Comparison of ENCODE assay signal across 9 mouse cellular contexts in the genomic region with DNA sequence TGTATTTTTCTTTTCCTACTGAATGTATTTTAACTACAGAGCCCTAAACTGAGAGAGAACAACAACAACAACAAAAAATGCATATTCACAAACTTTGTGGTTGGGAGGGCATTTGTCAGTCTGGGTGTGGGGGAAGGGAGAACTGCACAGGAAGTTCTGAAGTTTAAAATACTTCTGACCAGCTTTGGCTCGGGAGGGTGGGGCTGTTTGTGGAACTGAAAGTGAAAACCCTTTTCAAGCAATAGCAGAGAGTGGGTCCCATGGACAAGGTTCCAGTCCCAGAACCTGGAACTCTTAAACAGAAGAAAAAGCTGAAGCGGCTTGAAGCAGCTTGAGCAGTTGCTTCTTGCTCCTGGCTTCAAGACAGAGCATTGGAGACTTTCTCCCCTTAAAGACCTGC. TPM values are rescaled to one million over a fixed set of nuclear protein-coding genes. Genes with fewer than 3 reads are reported as not detected.
DNase-seq lines count a peak whose midpoint lies in the region; ATAC-seq lines count a peak whose summit lies in the region.
"Had no signal": no experiment of that assay in that cellular context is flagged by ENCODE, and none has a peak within 500 bp of the region (broad histone marks: within the 10 kb centered on the region; RNA-seq: fewer than 3 reads in every experiment).

No protein-coding gene starts in this region.

- H3K27me3 ChIP-seq in hindbrain, embryonic 16.5 days (replicated peaks; ENCODE audit: control insufficient read depth, insufficient read depth, low read length), result no peaks in the 10 kb centered on the region
- H3K27me3 ChIP-seq in forebrain, embryonic 14.5 days (replicated peaks; ENCODE audit: control insufficient read depth, insufficient read depth, low read length), result no peaks in the 10 kb centered on the region
- H3K27me3 ChIP-seq: lung, embryonic 15.5 days had no signal

- no peak overlapping the region for H3K27ac ChIP-seq in hindbrain, embryonic 16.5 days (ENCODE audit: low read depth, low read length)
- H3K27ac ChIP-seq in forebrain, embryonic 14.5 days (ENCODE audit: low read depth, low read length), result no peak overlapping the region
- H3K27ac ChIP-seq: lung, embryonic 15.5 days had no signal

- H3K4me2 ChIP-seq in hindbrain, embryonic 16.5 days (ENCODE audit: low read length), result no peak overlapping the region
- no peak overlapping the region for H3K4me2 ChIP-seq in forebrain, embryonic 14.5 days (ENCODE audit: low read length)
- H3K4me2 ChIP-seq: lung, embryonic 15.5 days had no signal

- peaks cover 4% of the 10 kb centered on the region; the same call in 1 of the 2 replicates for H3K4me1 ChIP-seq in hindbrain, embryonic 16.5 days (ENCODE audit: control insufficient read depth, insufficient read depth, low read depth, low read length)
- H3K4me1 ChIP-seq in forebrain, embryonic 14.5 days (ENCODE audit: control insufficient read depth, insufficient read depth, low read length), result no peaks in the 10 kb centered on the region

- ATAC-seq in common myeloid progenitor, adult 5-6 weeks (replicated peaks; ENCODE audit: low read depth, poor library complexity, severe bottlenecking), result peak; percentile 71
- peak; percentile 47 for ATAC-seq in megakaryocyte progenitor cell, adult 5-6 weeks (replicated peaks; ENCODE audit: poor library complexity)
- no peak for ATAC-seq in hindbrain, embryonic 16.5 days
- ATAC-seq in forebrain, embryonic 14.5 days, result no peak

- no peaks in the 10 kb centered on the region for H3K9me3 ChIP-seq in hindbrain, embryonic 16.5 days (ENCODE audit: control insufficient read depth, low read length)
- H3K9me3 ChIP-seq in forebrain, embryonic 14.5 days (replicated peaks; ENCODE audit: control insufficient read depth, low read length), result no peaks in the 10 kb centered on the region
- H3K9me3 ChIP-seq: lung, embryonic 15.5 days had no signal

- DNase-seq in embryo, embryonic 11 days, result peak; percentile 7
- DNase-seq in embryo, embryonic 10.5 days (ENCODE audit: low spot score), result no peak
- DNase-seq in kidney, postnatal 14 days, result peak; percentile 65
- DNase-seq in forebrain, embryonic 14.5 days (ENCODE audit: low spot score), result no peak
- DNase-seq in right cerebral cortex, postnatal 36 days (ENCODE audit: low spot score in 2 of 2), result no peak

- WGBS in hindbrain, embryonic 16.5 days, result 88% methylated on average over 2 of the region's 2 CpGs
- WGBS in forebrain, embryonic 14.5 days, result 79% methylated on average over 2 of the region's 2 CpGs

- H3K36me3 ChIP-seq in hindbrain, embryonic 16.5 days (ENCODE audit: control insufficient read depth, insufficient read depth, low read length), result peaks cover 17% of the 10 kb centered on the region
- H3K36me3 ChIP-seq in forebrain, embryonic 14.5 days (ENCODE audit: control insufficient read depth, insufficient read depth, low read length), result peaks cover 44% of the 10 kb centered on the region

- H3K4me3 ChIP-seq in hindbrain, embryonic 16.5 days (ENCODE audit: low read length), result no peak overlapping the region
- no peak overlapping the region for H3K4me3 ChIP-seq in forebrain, embryonic 14.5 days (ENCODE audit: low read depth, low read length)
- H3K4me3 ChIP-seq: lung, embryonic 15.5 days had no signal

- no peak overlapping the region for H3K9ac ChIP-seq in hindbrain, embryonic 16.5 days (ENCODE audit: low read depth, low read length)
- H3K9ac ChIP-seq in forebrain, embryonic 14.5 days (ENCODE audit: low read length), result no peak overlapping the region
- H3K9ac ChIP-seq: lung, embryonic 15.5 days had no signal

RNA-seq across cellular contexts. Expression of gene Phlpp2, which starts 4.9 kb away (rescaled TPM):
- 6.0 and 10.7 TPM in 2 replicates for total RNA-seq in common myeloid progenitor, adult 5-6 weeks (2017)
- total RNA-seq in megakaryocyte progenitor cell, adult 5-6 weeks (2015), result 8.6 and 8.7 TPM in 2 replicates
- total RNA-seq in megakaryocyte progenitor cell, adult 5-6 weeks (2017), result 8.0 and 8.6 TPM in 2 replicates
- 4.1 and 4.5 TPM in 2 replicates for polyA plus RNA-seq in hindbrain, embryonic 16.5 days (2015; fragmentation: Nextera tagmentation; extraction: Ambion mirVana)
- 3.7 and 5.0 TPM in 2 replicates for polyA plus RNA-seq in forebrain, embryonic 14.5 days (2014; fragmentation: Nextera tagmentation; extraction: Ambion mirVana)

Comparison
In these comparisons a context has a peak if more than half of its experiments do, and no peak if none do; other contexts are left out.
1. DNase-seq: peak in embryo, embryonic 11 days (single experiment) and kidney, postnatal 14 days (single experiment); none in embryo, embryonic 10.5 days (single experiment), forebrain, embryonic 14.5 days (single experiment) and right cerebral cortex, postnatal 36 days (0 of 2).
2. ATAC-seq: peak in common myeloid progenitor, adult 5-6 weeks (single experiment) and megakaryocyte progenitor cell, adult 5-6 weeks (single experiment); none in hindbrain, embryonic 16.5 days (single experiment) and forebrain, embryonic 14.5 days (single experiment).